Mouse (Mus musculus): ENCODE measurements around the gene Ces1a. TPM values are rescaled to one million over a fixed set of nuclear protein-coding genes. Genes with fewer than 3 reads are reported as not detected.

The Ces1a gene
- polyA plus RNA-seq, 1 experiment from 2014 or later, result not detected

DNA sequence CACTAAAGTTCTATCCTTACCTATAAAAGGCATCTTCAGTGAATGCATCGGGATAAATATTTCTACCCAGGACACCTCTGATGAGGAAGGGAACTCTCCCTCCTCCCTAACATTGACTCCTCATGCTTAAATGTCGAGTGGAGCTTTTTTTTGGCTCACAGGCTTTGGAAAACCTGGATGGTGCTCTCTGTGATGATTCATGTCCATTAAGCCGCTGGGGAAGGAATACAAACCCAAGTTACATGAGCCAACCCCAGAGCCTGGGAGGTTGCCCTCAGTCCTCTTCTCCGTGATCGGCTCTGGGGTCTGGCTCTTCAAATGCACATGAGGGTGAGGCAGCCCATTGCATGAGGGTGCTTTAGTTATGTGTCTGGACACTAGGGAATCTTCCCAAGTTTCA, 71.3 kb downstream of the Ces1a start:
- Histone ChIP-seq H3K4me1 (replicated peaks) (peaks cover 12% of the 10 kb centered on the region), H3K27ac (no peak overlapping the region), H3K4me3 (replicated peaks) (no peak overlapping the region), H3K9ac (replicated peaks) (no peak overlapping the region), H3K36me3 (no peaks in the 10 kb centered on the region), H3K4me2 (replicated peaks) (no peak overlapping the region), H3K9me3 (no peaks in the 10 kb centered on the region), H3K27me3 (no peaks in the 10 kb centered on the region)
- WGBS, result 92% methylated on average over 5 of the region's 5 CpGs
- no peak for ATAC-seq

GRCm38 (mm10) chr8:92972949-92973348, 75.0 kb downstream of the Ces1a start:
- no peaks in the 10 kb centered on the region for H3K9me3 ChIP-seq
- H3K36me3 ChIP-seq, result no peaks in the 10 kb centered on the region
- peak; percentile 45; the same call in 1 of the 2 replicates for ATAC-seq
- H3K4me3 ChIP-seq (replicated peaks), result no peak overlapping the region
- no peaks in the 10 kb centered on the region for H3K27me3 ChIP-seq
- peaks cover 12% of the 10 kb centered on the region for H3K4me1 ChIP-seq (replicated peaks)
- H3K27ac ChIP-seq, result no peak overlapping the region
- H3K4me2 ChIP-seq (replicated peaks), result no peak overlapping the region
- no peak overlapping the region for H3K9ac ChIP-seq (replicated peaks)
- WGBS, result 84% methylated on average over 5 of the region's 5 CpGs

Other genes with a start within 250 kb of the Ces1a start
- 17.1 and 18.1 TPM in 2 replicates for gene Mmp2, start 220.9 kb downstream of the Ces1a start, polyA plus RNA-seq (2015; fragmentation: Nextera tagmentation; extraction: Ambion mirVana)
- 3.8 and 5.4 TPM in 2 replicates for gene Lpcat2, start 192.9 kb downstream of the Ces1a start, polyA plus RNA-seq (2015; fragmentation: Nextera tagmentation; extraction: Ambion mirVana)
- 0.22 and 0.34 TPM in 2 replicates for gene Capns2, start 146.8 kb downstream of the Ces1a start, polyA plus RNA-seq (2015; fragmentation: Nextera tagmentation; extraction: Ambion mirVana)
- gene Slc6a2, start 88.1 kb downstream of the Ces1a start, polyA plus RNA-seq (2015; fragmentation: Nextera tagmentation; extraction: Ambion mirVana), result 0.34 and 0.73 TPM in 2 replicates
- gene Ces1b, start 31.8 kb upstream of the Ces1a start, polyA plus RNA-seq (2015; fragmentation: Nextera tagmentation; extraction: Ambion mirVana), result not detected in 2 replicates
- not detected in 2 replicates for gene Ces1c, start 83.1 kb upstream of the Ces1a start, polyA plus RNA-seq (2015; fragmentation: Nextera tagmentation; extraction: Ambion mirVana)
- gene Ces1d, start 149.6 kb upstream of the Ces1a start, polyA plus RNA-seq (2015; fragmentation: Nextera tagmentation; extraction: Ambion mirVana), result 0.19 and 0.34 TPM in 2 replicates
- not detected in 2 replicates for gene Ces1e, start 181.4 kb upstream of the Ces1a start, polyA plus RNA-seq (2015; fragmentation: Nextera tagmentation; extraction: Ambion mirVana)
- gene Ces1f, start 231.6 kb upstream of the Ces1a start, polyA plus RNA-seq (2015; fragmentation: Nextera tagmentation; extraction: Ambion mirVana), result not detected in 2 replicates

Measured in midbrain, embryonic 13.5 days (tissue).